Mouse (Mus musculus): Measurements from ENCODE around the gene Camk1. TPM values are rescaled to one million over a fixed set of nuclear protein-coding genes. Genes with fewer than 3 reads are reported as not detected.

Gene Camk1
- polyA plus RNA-seq, 1 experiment from 2014 or later = 82.7 TPM

DNA sequence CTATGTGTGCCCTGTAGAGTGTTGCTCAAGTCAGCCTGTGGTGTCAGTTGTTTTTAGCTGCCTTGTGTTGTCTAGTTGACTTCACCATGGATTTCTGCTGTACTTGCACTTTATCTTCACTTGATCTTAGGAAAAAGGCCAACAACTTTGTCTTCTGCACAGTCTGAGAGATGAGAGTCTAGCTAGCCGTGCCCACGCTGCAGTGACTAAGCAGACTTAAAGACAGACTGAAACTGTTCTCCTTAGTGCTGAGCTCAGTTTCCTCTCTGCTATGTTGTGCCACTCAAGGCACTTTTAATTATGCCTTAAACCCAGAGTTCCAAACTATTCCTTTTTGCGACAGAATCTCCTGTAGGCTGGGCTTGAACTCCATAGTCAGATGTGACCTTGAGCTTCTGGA, 27.8 kb downstream of the Camk1 start:
- H3K4me3 ChIP-seq = no peak overlapping the region
- no peak for DNase-seq (ENCODE audit: low spot score)
- H3K4me1 ChIP-seq = no peaks in the 10 kb centered on the region
- H3K27me3 ChIP-seq (ENCODE audit: insufficient read depth, poor library complexity, severe bottlenecking) = no peaks in the 10 kb centered on the region
- no peaks in the 10 kb centered on the region for H3K9me3 ChIP-seq
- no peak overlapping the region for H3K27ac ChIP-seq
- H3K36me3 ChIP-seq = peaks cover 96% of the 10 kb centered on the region
- 96% methylated on average over 3 of the region's 3 CpGs for WGBS

DNA sequence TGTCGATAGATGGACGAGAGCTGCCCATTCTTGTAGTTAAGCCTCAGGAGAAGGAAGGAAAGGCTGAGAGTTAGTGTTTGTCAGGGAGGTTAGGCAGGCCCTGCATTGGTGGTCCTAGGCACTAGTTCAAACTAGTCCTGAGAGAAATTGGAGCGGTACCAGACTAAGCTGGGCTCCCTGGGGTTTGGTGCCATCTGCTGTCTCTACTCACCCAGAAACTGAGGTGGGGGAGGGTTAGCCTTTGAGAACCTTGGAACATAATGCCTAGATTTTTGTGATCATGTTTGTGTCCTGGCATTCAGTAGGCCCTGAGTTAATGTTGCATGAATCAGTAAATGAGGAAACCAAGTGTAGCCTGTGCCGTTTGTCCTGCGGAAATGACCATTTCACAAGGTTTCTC, 35.6 kb downstream of the Camk1 start:
- Histone ChIP-seq H3K4me3 (peak overlapping the region; percentile 80), H3K27me3 (ENCODE audit: insufficient read depth, poor library complexity, severe bottlenecking) (no peaks in the 10 kb centered on the region), H3K27ac (peak overlapping the region; percentile 100; the same call in 1 of the 2 replicates), H3K4me1 (peaks cover 25% of the 10 kb centered on the region), H3K9me3 (no peaks in the 10 kb centered on the region), H3K36me3 (peaks cover 32% of the 10 kb centered on the region)
- DNase-seq (ENCODE audit: low spot score) = no peak
- 21% methylated on average over 5 of the region's 5 CpGs for WGBS

DNA sequence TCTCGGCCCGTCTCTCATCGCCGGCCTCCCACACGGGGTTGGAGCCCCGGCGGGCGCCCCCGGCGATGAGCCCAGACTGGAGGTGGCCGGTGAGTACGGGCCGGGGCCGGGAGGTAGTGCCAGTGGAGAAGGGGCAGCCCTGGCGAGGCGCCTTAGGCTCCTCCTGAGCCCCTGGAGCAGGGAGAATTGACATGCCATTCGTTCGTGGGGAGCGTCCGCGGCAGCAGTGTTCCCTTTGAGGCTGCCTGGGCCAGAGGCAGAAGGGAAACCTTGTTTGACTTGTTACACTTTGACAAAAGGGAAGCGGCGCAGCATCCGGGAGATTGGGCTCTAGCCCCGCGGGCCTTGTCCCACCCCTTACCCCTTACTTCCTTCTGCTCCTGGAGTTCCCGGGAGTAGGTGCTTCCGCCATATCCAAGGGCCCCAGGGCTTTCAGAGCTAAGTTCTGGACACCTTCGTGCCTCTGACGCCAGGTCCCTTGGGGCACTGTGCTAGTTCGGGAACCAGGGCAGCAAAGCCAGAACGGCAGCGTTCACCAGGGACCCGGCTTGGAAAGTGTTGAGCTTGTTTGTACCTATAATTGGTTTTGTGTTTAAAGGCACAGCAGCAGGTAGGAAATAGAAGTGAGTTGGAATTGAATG, 36.2 kb downstream of the Camk1 start:
- Histone ChIP-seq H3K4me1 (peaks cover 26% of the 10 kb centered on the region), H3K27me3 (ENCODE audit: insufficient read depth, poor library complexity, severe bottlenecking) (no peaks in the 10 kb centered on the region), H3K36me3 (peaks cover 27% of the 10 kb centered on the region), H3K4me3 (peak overlapping the region; percentile 80), H3K9me3 (no peaks in the 10 kb centered on the region), H3K27ac (peak overlapping the region; percentile 100)
- under 1% methylated on average over 34 of the region's 34 CpGs for WGBS
- DNase-seq (ENCODE audit: low spot score) = no peak

DNA sequence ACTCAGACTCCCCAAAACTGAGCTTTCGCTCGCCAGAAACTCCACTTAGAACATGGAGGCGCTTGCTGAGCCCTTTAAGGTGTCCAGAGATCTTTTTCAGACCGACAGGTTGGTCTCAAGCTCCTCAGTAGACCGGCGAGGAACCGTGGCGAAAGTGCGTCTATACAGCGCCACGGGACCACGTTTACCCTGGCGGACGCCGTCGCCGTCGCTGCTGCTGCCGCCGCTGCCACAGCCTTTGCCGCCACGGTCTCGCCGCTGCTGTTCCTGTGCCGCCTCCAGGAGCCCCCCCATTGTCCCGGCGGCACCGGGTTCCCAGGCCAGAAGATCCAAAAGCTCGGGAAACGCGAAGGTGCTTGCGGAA, 36.8 kb downstream of the Camk1 start, which contains the start of gene Brpf1:
Gene Brpf1, plus strand, starts transcription at position 152 of the 364 bp plus-strand sequence.
- no peak for DNase-seq (ENCODE audit: low spot score)
- Histone ChIP-seq H3K9me3 (no peaks in the 10 kb centered on the region), H3K27ac (peak within 1 kb of the TSS; percentile 100), H3K4me1 (peaks cover 30% of the 10 kb centered on the region), H3K27me3 (ENCODE audit: insufficient read depth, poor library complexity, severe bottlenecking) (no peaks in the 10 kb centered on the region), H3K36me3 (peaks cover 20% of the 10 kb centered on the region), H3K4me3 (peak within 1 kb of the TSS; percentile 80)
- WGBS = under 1% methylated on average over 32 of the region's 32 CpGs

DNA sequence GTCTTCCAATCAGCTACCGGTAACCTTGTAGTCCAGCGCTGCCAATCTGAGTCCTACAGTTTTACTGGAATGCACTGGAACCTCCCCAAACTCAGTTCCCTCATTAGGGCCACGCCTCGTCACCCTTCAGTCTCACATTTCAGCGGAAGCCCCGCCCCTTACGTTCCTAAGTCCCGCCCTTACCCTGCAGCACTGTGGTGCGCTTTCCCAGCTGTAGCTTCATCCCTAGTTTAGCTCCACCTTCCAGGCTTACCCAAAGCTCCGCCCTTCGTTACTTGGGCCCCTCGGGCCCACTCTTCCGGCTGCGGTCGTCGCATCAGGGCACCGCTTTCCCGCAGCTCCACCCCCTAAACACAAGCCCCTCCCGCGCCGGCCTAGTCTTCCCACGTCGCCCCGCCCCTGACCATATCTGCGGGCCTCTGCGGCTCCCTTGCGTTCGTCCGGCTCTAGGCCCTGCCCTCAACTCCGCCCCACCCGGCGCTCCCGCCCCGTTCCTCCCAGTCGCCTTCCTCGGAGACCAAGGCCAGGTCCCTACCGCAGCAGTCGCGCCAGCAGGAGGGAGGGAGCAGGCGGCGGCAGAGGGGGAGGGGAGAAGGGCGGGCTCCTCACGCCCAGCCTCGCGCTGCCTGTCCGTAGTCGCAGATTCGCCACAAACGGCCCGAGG, 37.3 kb downstream of the Camk1 start:
- H3K36me3 ChIP-seq = peaks cover 16% of the 10 kb centered on the region
- under 1% methylated on average over 45 of the region's 50 CpGs for WGBS
- peak overlapping the region; percentile 100 for H3K27ac ChIP-seq
- no peaks in the 10 kb centered on the region for H3K27me3 ChIP-seq (ENCODE audit: insufficient read depth, poor library complexity, severe bottlenecking)
- H3K9me3 ChIP-seq = no peaks in the 10 kb centered on the region
- DNase-seq (ENCODE audit: low spot score) = peak; percentile 100
- H3K4me1 ChIP-seq = peaks cover 35% of the 10 kb centered on the region
- H3K4me3 ChIP-seq = peak overlapping the region; percentile 80

DNA sequence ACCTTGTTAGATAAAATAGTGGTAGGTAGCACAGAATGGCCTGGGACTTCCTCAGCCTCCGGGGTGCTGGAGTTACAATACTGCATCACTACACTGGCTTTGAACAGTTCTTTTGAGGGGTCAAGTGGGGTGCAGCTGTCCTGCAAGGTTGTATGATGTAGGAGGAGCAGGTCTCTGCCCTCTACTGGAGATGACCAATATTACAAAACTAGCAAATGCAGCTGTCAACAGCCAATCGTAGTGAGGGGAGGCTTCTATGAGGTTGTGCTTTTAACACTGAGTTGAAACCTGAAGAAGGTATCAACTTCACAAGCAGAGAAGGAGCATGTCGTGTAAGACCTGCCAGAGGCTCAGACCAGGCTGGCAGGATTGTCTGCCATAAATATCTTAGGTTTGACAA, 41.5 kb downstream of the Camk1 start:
- Histone ChIP-seq H3K4me1 (peaks cover 15% of the 10 kb centered on the region; the same call in 1 of the 2 replicates), H3K9me3 (no peaks in the 10 kb centered on the region), H3K36me3 (no peaks in the 10 kb centered on the region), H3K27me3 (ENCODE audit: insufficient read depth, poor library complexity, severe bottlenecking) (no peaks in the 10 kb centered on the region), H3K27ac (no peak overlapping the region), H3K4me3 (no peak overlapping the region)
- 23% methylated on average over 3 of the region's 3 CpGs for WGBS
- no peak for DNase-seq (ENCODE audit: low spot score)

DNA sequence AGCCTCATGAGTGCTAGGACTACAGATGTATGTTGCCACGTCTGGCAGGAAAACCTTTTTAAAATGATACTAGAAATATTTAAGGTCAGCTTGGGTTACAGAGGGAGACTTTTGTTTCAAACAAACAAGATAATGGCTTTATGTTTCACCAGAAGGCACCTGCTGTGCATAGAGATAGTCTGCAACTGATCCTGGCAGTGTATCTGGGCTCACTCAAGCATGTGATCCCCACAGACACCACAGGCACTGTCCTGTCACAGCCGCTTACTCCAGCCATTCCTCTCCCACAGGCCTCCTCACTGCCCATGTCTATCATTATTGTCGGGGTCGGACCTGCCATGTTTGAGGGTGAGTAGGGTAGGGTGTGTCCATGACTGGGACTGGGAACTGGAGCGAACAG, 42.4 kb downstream of the Camk1 start:
- no peak overlapping the region for H3K27ac ChIP-seq
- no peaks in the 10 kb centered on the region for H3K9me3 ChIP-seq
- no peak overlapping the region for H3K4me3 ChIP-seq
- H3K27me3 ChIP-seq (ENCODE audit: insufficient read depth, poor library complexity, severe bottlenecking) = no peaks in the 10 kb centered on the region
- DNase-seq (ENCODE audit: low spot score) = no peak
- H3K4me1 ChIP-seq = peaks cover 15% of the 10 kb centered on the region; the same call in 1 of the 2 replicates
- no peaks in the 10 kb centered on the region for H3K36me3 ChIP-seq
- WGBS = 78% methylated on average over 5 of the region's 5 CpGs

DNA sequence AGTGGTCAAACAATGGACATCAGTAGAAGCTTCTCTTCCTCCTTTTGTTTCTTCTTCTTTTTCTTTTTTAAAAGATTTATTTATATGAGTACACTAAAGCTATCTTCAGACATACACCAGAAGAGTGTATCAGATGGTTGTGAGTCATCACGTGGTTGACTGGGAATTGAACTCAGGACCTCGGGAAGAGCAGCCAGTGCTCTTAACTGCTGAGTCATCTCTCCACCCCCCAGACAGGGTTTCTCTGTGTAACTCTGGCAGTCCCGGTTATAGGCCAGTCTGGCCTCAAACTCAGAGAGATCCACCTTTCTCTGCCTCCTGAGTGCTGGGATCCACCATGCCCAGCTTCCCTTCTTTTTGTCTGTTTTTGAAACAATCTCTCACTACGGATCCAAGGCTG, 47.1 kb downstream of the Camk1 start:
- no peak for DNase-seq (ENCODE audit: low spot score)
- H3K27ac ChIP-seq = no peak overlapping the region
- peaks cover 7% of the 10 kb centered on the region; the same call in 1 of the 2 replicates for H3K4me1 ChIP-seq
- no peaks in the 10 kb centered on the region for H3K27me3 ChIP-seq (ENCODE audit: insufficient read depth, poor library complexity, severe bottlenecking)
- 64% methylated on average over 4 of the region's 4 CpGs for WGBS
- H3K4me3 ChIP-seq = no peak overlapping the region
- H3K36me3 ChIP-seq = no peaks in the 10 kb centered on the region
- no peaks in the 10 kb centered on the region for H3K9me3 ChIP-seq

DNA sequence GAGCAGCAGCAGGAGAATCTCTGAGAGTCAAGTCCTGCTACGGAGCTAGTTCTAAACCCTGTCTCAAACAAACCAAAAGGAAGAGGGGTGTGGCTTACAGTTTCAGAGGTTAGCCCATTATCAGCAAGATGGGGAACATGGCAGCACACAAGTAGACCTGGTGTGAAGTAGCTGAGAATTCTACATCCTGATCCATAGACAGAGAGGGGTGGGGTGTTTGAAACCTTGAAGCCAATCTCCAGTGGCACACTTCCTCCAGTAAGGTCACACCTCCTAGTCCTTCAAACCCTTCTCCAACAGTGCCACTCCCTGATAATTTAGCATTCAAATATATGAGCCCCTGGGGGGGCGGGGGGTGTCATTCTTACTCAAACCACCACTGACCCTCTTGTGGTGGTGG, 47.7 kb downstream of the Camk1 start:
- Histone ChIP-seq H3K4me1 (peaks cover 4% of the 10 kb centered on the region; the same call in 1 of the 2 replicates), H3K9me3 (no peaks in the 10 kb centered on the region), H3K27ac (no peak overlapping the region), H3K4me3 (no peak overlapping the region), H3K36me3 (no peaks in the 10 kb centered on the region), H3K27me3 (ENCODE audit: insufficient read depth, poor library complexity, severe bottlenecking) (no peaks in the 10 kb centered on the region)
- no peak for DNase-seq (ENCODE audit: low spot score)
- WGBS = 66% methylated on average over 2 of the region's 2 CpGs

DNA sequence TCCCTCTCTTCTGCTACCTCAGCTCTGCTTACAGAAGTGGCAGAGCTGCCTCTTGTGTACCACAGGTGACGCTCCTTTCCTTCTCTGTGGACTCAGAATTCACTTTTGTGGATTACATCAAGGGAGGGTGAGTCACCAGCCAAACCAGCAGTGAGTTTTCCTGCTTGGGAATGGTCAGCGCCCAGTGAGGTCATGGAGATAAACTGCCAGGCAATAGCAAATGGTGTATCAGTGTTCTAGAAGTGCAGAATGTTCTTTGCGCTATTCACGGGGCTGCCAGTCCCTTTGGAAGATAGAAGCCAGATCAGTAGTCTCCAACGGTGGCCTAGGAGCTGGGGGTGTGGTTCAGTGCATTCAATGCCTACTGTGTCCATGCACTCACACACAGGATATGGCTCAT, 50.8 kb downstream of the Camk1 start:
- H3K27ac ChIP-seq = no peak overlapping the region
- WGBS = 54% methylated on average over 5 of the region's 5 CpGs
- H3K9me3 ChIP-seq = no peaks in the 10 kb centered on the region
- no peaks in the 10 kb centered on the region for H3K4me1 ChIP-seq
- no peaks in the 10 kb centered on the region for H3K36me3 ChIP-seq
- H3K4me3 ChIP-seq = no peak overlapping the region
- DNase-seq (ENCODE audit: low spot score) = no peak
- no peaks in the 10 kb centered on the region for H3K27me3 ChIP-seq (ENCODE audit: insufficient read depth, poor library complexity, severe bottlenecking)

DNA sequence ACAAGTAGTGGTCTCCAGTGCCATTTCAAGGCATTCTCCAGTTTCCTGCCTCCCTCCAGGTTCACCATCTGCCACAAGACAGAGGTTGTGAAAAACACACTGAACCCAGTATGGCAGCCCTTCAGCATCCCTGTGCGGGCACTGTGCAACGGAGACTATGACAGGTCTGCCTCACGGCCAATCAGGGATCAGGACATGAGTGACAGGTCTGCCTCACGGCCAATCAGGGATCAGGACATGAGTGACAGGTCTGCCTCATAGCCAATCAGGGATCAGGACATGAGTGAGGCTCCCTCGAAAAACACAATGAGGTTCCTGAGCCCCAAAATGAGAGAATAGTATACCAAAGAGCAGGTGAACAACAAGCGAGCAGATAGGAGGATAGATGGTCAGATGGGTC, 53.4 kb downstream of the Camk1 start:
- Histone ChIP-seq H3K27me3 (ENCODE audit: insufficient read depth, poor library complexity, severe bottlenecking) (peaks cover 8% of the 10 kb centered on the region), H3K9me3 (no peaks in the 10 kb centered on the region), H3K36me3 (no peaks in the 10 kb centered on the region), H3K4me1 (no peaks in the 10 kb centered on the region), H3K4me3 (no peak overlapping the region), H3K27ac (no peak overlapping the region)
- WGBS = 67% methylated on average over 6 of the region's 6 CpGs
- DNase-seq (ENCODE audit: low spot score) = no peak

DNA sequence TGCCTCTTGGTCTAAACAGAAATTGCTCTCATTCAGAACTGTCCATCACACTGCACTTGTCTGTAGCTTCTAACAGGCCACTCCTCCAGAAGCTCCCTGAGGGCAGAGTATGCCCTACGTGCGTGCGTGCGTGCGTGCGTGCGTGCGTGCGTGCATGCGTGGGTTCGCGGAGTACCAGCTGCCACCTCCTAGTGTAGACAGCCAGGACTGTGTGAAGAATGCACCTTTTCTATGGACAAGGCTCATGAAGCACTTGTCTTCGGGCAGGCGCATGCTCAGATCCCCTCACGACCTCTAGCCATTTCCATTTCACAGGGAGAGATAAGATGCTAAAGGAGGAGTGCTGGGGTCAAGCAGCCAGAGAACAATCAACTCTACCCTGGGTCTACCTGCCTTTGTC, 54.4 kb downstream of the Camk1 start:
- no peak overlapping the region for H3K27ac ChIP-seq
- 82% methylated on average over 15 of the region's 15 CpGs for WGBS
- H3K4me3 ChIP-seq = no peak overlapping the region
- H3K9me3 ChIP-seq = no peaks in the 10 kb centered on the region
- no peaks in the 10 kb centered on the region for H3K4me1 ChIP-seq
- no peaks in the 10 kb centered on the region for H3K36me3 ChIP-seq
- DNase-seq (ENCODE audit: low spot score) = no peak
- peaks cover 18% of the 10 kb centered on the region for H3K27me3 ChIP-seq (ENCODE audit: insufficient read depth, poor library complexity, severe bottlenecking)

DNA sequence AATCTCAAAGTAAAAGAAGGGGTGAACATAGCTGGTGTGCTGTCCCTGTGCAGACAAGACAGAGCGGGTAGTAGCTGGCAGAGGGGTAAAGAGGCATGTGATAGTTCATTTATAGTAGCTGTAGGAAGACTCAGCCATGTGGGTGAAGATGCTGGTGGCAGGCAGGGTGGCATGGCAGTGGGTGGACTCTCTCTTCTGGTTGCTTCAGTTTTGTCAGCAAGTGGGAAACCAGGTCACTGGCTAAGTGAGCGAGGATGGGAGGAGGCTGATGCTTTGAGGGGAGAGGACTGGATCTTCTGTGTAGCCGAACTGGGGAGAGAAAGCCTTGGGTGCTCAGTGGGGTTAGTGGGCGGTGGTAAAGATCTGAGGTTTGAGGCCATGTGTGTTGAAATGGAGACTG, 56.5 kb downstream of the Camk1 start:
- DNase-seq (ENCODE audit: low spot score) = no peak
- Histone ChIP-seq H3K9me3 (no peaks in the 10 kb centered on the region), H3K4me3 (no peak overlapping the region), H3K4me1 (peaks cover 14% of the 10 kb centered on the region), H3K36me3 (no peaks in the 10 kb centered on the region), H3K27ac (no peak overlapping the region), H3K27me3 (ENCODE audit: insufficient read depth, poor library complexity, severe bottlenecking) (peaks cover 39% of the 10 kb centered on the region)
- 59% methylated on average over 4 of the region's 4 CpGs for WGBS

Data from heart, embryonic 10.5 days (tissue).